Mouse (Mus musculus) small intestine, adult 2 months (tissue): ENCODE results near the gene Setd2.

Experiments used
- CTCF ChIP-seq: fragments of 200-500 bp; IDR thresholded peaks from 2 replicates; pipeline ENCODE4 v1.5.1; 2012; ENCODE audit warnings: low read depth, mild to moderate bottlenecking, control low read depth, inconsistent platforms, low read length, moderate library complexity, mixed read lengths; ENCODE audit not compliant: insufficient replicate concordance, insufficient read length; ENCODE audit errors: extremely low read depth
- POLR2A ChIP-seq: fragments of 200-500 bp; IDR thresholded peaks from 2 replicates; pipeline ENCODE4 v1.6.1; 2012; ENCODE audit warnings: low read depth, mild to moderate bottlenecking, control low read depth, inconsistent platforms, low read length, moderate library complexity

GRCm38 (mm10) chr9:110620685-110621084 is 88.3 kb downstream of the Setd2 start:
- TF ChIP-seq CTCF (no peak), POLR2A (no peak)
